Mouse (Mus musculus) urinary bladder, adult 2 months (tissue): ENCODE data around the gene Gm815. TPM values are rescaled to one million over a fixed set of nuclear protein-coding genes. Genes with fewer than 3 reads are reported as not detected.

Experiments used
- DNase-seq: peaks from one replicate; pipeline ENCODE4 v3.0.0; 2022; ENCODE audit warnings: low spot score
- polyA plus RNA-seq: library from polyadenylated mRNA; depleted of rRNA; stranded (reverse); fragments of >200 nt; gene quantifications from 2 replicates; pipeline ENCODE4 v1.2.3, GENCODE M21; 2012; rRNA removed

The Gm815 gene
- polyA plus RNA-seq = not detected in 2 replicates

- no peak for DNase-seq
Measured at GRCm38 (mm10) chr19:26885616-26886015, at the start of gene Gm815. Gm815 (plus strand) TSS chr19:26885881.

- DNase-seq = no peak
Measured at GRCm38 (mm10) chr19:26837626-26838025, 48.1 kb upstream of the Gm815 start.

GRCm38 (mm10) chr19:26843896-26844295 lies 41.8 kb upstream of the Gm815 start:
- no peak for DNase-seq

GRCm38 (mm10) chr19:26844813-26845212 lies 40.9 kb upstream of the Gm815 start:
- no peak for DNase-seq

GRCm38 (mm10) chr19:26845276-26846016 lies 40.2 kb upstream of the Gm815 start:
- peak; percentile 38 for DNase-seq

GRCm38 (mm10) chr19:26846017-26846285 lies 39.7 kb upstream of the Gm815 start:
- DNase-seq = no peak

- DNase-seq = no peak
Measured at GRCm38 (mm10) chr19:26851017-26851782, 34.5 kb upstream of the Gm815 start.

- no peak for DNase-seq
Measured at GRCm38 (mm10) chr19:26852325-26852900, 33.3 kb upstream of the Gm815 start.

GRCm38 (mm10) chr19:26853701-26854282 lies 31.9 kb upstream of the Gm815 start:
- DNase-seq = no peak

GRCm38 (mm10) chr19:26854661-26855060 lies 31.0 kb upstream of the Gm815 start:
- DNase-seq = no peak

GRCm38 (mm10) chr19:26855152-26855551 lies 30.5 kb upstream of the Gm815 start:
- DNase-seq = no peak

GRCm38 (mm10) chr19:26858427-26859194 lies 27.1 kb upstream of the Gm815 start:
- no peak for DNase-seq

- DNase-seq = no peak
Measured at GRCm38 (mm10) chr19:26859195-26859570, 26.5 kb upstream of the Gm815 start.

GRCm38 (mm10) chr19:26863662-26864061 lies 22.0 kb upstream of the Gm815 start:
- DNase-seq = no peak

GRCm38 (mm10) chr19:26864975-26865690 lies 20.5 kb upstream of the Gm815 start:
- DNase-seq = no peak

GRCm38 (mm10) chr19:26865736-26866135 lies 19.9 kb upstream of the Gm815 start:
- no peak for DNase-seq

- DNase-seq = no peak
Measured at GRCm38 (mm10) chr19:26869591-26869990, 16.1 kb upstream of the Gm815 start.

- no peak for DNase-seq
Measured at GRCm38 (mm10) chr19:26870280-26870679, 15.4 kb upstream of the Gm815 start.

GRCm38 (mm10) chr19:26871096-26871495 lies 14.6 kb upstream of the Gm815 start:
- no peak for DNase-seq

GRCm38 (mm10) chr19:26872886-26873285 lies 12.8 kb upstream of the Gm815 start:
- DNase-seq = no peak

GRCm38 (mm10) chr19:26875601-26876000 lies 10.1 kb upstream of the Gm815 start:
- no peak for DNase-seq
